Mouse (Mus musculus): ENCODE measurements at regions not wholly inside any gene's neighbourhood (a gene's known extent, or its start where the extent isn't known, plus 50 kb on each side); places are given as distances from the start of the nearest gene placed in this dataset.

DNA sequence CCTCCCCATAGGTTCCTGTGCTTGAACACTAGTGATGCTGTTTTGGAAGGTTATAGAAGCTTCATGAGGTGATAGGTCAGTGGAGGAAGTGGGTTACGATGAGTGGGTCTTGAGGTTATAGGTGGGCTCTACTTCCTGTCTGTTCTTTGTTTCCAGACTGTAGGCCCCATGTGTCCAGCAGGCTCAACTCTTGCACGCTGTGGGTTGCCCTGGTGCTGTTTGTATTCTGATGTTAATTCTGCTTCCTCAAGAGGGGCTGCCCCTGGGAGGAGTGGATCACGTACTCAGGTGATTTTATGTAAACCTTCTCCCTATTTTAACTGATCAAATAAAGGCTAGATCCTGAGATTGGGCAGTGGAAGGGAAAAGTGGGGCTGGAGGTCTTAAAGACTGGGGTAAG lies 60.4 kb upstream of the Rap1gds1 start:
- DNase-seq (ENCODE audit: low spot score in 2 of 2): no peak

DNA sequence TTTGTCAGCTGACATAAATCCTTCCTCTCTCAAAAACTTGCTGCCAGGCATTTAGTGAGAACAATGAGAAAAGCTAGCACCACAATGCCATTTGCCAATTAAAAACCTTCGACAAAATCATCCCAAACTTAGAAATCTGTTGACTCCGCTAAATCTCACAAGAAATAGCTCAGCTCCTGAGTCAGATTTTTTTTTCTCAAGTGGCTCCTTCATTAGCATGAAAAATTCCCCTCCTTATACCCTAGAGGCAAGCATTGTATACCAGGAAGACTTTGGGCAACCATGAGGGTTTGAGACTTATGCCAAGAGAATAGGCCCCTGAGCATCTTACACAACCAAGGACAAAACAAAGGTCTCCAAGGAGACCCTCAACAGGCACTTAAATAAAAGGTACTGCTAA lies 61.0 kb upstream of the Rap1gds1 start:
- no peak for DNase-seq (ENCODE audit: low spot score in 2 of 2)

DNA sequence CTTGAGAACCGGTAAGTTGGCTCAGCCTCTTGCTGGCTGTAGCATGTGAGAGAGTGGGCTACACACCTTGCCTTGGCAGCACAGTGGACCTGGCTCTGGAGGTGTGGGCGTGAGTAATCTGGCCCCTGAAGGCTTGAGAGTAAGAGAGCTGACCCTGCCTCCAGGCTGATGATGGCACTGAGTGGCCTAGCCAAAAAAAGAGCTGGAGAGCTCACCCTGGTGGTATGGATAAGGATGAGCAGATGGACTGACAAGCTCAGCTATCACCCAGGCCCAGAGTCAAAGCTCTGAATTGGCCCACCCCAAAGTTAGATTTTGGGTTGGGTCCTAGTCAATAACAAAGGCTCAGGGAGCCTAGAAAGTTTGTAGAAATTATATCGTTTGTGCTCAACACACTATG lies 52.8 kb upstream of the Stpg2 start:
- DNase-seq (ENCODE audit: low spot score in 2 of 2): peak in 1 of 2 experiments; percentile 4

DNA sequence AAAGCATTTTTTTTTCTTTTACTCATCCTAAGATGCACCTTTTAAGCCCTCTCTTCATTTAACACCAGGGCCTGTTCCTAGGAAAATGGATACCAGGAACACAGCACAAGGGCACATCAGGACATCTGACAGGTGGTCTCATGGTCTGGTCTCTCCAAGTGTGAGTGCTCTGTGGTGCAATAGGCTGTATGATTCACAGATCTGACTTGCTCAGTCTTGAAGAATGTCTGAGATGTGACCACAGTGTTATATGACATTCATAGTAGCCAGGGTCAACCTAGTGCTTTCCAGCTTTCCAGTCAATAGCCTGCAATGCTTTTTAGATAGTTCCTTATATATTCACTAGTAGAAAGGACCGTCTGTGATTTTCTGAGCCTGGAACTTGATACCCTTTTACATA lies 51.2 kb upstream of the Stpg2 start:
- DNase-seq (ENCODE audit: low spot score in 2 of 2): no peak
